Mouse (Mus musculus) urinary bladder, adult 2 months (tissue): ENCODE measurements around the gene Cpne6. TPM values are rescaled to one million over a fixed set of nuclear protein-coding genes. Genes with fewer than 3 reads are reported as not detected.

Source experiments
- DNase-seq: peaks from one replicate; pipeline ENCODE4 v3.0.0; 2022; ENCODE audit warnings: low spot score
- polyA plus RNA-seq: library from polyadenylated mRNA; depleted of rRNA; stranded (reverse); fragments of >200 nt; gene quantifications from 2 replicates; pipeline ENCODE4 v1.2.3, GENCODE M21; 2012; rRNA removed

Gene Cpne6
- polyA plus RNA-seq, 1 experiment, result 3.0 TPM

DNA sequence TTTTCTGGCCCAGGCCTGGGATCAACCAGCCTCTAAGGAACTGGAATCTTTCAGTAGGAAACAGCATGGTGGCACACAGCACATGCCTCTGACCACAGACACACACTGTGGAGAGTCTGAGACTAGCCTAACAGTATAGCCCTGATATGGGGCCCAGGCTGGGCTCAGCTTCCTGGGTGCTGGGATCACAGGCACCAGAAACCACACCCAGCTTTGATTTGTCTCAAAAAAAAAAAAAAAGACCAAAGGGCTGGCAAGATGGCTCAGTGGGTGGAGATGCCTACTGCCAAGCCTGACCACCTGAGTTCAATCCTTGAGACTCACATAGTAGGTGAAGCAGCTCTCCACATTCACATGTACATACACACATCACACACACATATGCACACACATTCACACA lies 44.4 kb downstream of the Cpne6 start:
- no peak for DNase-seq

- no peak for DNase-seq
Measured at GRCm38 (mm10) chr14:55555788-55556187, 45.5 kb downstream of the Cpne6 start.

- DNase-seq, result peak; percentile 56
Measured at GRCm38 (mm10) chr14:55557003-55557402, 46.8 kb downstream of the Cpne6 start.

- DNase-seq, result no peak
Measured at GRCm38 (mm10) chr14:55557587-55557986, 47.3 kb downstream of the Cpne6 start.

- no peak for DNase-seq
Measured at GRCm38 (mm10) chr14:55558740-55559448, 48.6 kb downstream of the Cpne6 start.

DNA sequence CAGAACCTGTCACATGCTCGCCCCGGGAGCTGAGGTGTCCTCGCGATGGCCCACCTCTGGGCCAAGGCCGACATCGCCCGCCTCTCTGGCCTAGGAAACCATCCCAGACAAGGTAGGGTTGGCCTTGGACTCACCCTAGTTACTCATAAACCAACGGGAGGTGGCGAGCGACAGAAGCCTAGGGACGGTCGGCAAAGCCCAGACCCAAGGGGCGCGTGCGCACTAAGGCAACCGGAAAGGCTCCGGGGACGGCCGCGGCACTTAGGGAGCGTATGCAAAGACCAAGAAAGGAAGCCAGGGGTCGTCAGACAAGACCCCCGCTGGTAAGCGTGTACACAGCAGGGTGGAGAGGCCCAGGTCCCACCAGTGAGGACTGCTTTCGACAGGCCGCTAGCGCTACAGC lies 49.6 kb downstream of the Cpne6 start, which contains the start of gene Dcaf11:
Dcaf11 (plus strand) TSS at position 208 of the 403 bp plus-strand sequence.
- peak; percentile 81 for DNase-seq

DNA sequence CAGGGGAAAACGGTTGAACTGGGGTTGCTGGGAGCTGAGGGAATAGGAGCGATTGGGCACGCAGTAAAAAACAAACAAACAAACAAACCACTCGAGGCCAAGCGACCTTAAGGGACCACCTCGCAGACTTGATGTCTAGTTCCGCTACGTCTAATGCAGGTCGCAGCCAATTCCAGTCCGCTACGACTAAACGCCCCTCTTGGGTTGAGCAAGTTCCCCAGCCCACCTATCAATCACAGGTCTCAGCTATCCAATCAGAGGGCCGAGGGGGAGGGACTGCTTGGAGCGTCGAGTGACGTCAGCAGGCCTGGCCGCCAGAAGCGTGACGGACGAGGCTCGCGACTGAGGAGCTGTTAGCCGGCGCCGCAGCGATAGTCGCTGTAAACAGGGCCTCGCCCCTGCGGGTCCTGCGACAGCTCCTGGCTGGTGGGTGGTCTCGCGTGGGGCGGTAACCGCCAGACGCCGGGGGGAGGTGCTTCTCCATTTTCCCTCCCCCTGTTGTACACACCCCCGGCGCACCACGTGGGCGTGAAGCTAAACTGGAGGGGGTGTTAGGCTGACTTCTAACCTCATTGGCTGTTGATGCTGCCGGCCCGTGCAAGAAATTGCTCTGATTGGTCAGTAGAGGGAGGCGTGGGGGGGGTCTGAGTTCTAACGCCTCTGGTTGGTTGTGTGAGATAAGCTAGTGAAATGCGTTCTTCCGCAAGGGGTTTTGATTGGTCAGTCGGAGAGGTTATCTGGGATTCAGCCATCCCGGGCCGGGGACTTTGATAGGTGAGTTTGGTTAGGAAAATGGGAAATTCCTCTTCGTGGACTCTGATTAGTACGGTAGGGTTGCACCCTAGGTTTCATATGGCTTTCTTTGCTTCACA lies 50.2 kb downstream of the Cpne6 start, which contains the start of gene A730061H03Rik:
A730061H03Rik (minus strand) TSS at position 205 of the 872 bp plus-strand sequence.
- peak; percentile 97 for DNase-seq

DNA sequence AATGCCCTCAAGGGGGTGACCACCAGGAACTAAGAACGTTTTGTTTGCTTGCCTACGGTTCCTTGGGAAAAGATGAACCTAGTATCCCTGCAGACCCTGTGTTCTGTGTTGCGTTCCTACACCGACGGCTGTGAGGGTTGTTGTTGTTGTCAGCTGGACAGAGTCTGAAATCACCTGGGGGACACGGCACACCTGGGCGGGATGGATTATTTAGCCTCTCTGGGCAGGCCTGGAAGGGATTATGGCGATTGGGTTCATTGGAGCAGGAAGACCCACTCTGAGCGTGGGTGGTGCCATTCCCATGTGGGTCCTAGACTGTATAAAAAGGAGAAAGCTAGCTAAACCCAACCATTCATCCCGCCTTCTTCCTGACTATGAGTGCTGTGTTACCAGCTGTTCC lies 51.6 kb downstream of the Cpne6 start:
- DNase-seq, result no peak

- no peak for DNase-seq
Measured at GRCm38 (mm10) chr14:55563249-55563648, 53.0 kb downstream of the Cpne6 start.

DNA sequence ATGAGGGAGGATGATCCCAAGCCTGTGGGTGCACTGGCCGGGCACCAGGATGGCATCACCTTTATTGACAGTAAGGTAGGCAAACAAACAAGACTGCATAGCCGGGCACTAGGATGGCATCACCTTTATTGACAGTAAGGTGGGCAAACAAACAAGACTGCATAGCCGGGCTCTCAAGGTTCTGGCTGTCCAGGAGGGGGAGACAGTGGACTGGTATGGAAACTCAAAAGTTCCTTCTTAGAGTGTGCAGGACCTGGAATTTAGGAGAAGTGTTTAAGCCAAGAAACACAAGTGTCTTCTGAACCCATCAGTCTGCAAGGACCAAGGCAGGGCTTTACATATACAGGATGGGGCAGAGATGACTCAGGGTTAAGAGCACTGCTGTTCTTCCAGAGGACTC lies 55.5 kb downstream of the Cpne6 start:
- DNase-seq, result no peak

Other genes with a start within 250 kb of the Cpne6 start
- 38.9 and 44.7 TPM in 2 replicates for gene Dhrs4, start 31.7 kb upstream of the Cpne6 start, polyA plus RNA-seq
- gene Carmil3, start 19.8 kb upstream of the Cpne6 start, polyA plus RNA-seq, result 2.5 and 2.6 TPM in 2 replicates
- gene Nrl, start 14.5 kb downstream of the Cpne6 start, polyA plus RNA-seq, result not detected in 2 replicates
- 44.7 and 52.2 TPM in 2 replicates for gene Pck2, start 29.8 kb downstream of the Cpne6 start, polyA plus RNA-seq
- 87.0 and 88.2 TPM in 2 replicates for gene Dcaf11, start 49.6 kb downstream of the Cpne6 start, polyA plus RNA-seq
- 0.55 and 1.1 TPM in 2 replicates for gene A730061H03Rik, start 50.0 kb downstream of the Cpne6 start, polyA plus RNA-seq
- 0.25 TPM in 1 of 2 replicates, not detected in the other for gene Fitm1, start 65.2 kb downstream of the Cpne6 start, polyA plus RNA-seq
- gene Psme1, start 67.7 kb downstream of the Cpne6 start, polyA plus RNA-seq, result 136 and 167 TPM in 2 replicates
- 19.3 and 21.2 TPM in 2 replicates for gene Emc9, start 74.9 kb downstream of the Cpne6 start, polyA plus RNA-seq
- 134 and 144 TPM in 2 replicates for gene Psme2, start 80.7 kb downstream of the Cpne6 start, polyA plus RNA-seq
- gene Rnf31, start 81.3 kb downstream of the Cpne6 start, polyA plus RNA-seq, result 15.7 and 20.4 TPM in 2 replicates
- gene Irf9, start 93.1 kb downstream of the Cpne6 start, polyA plus RNA-seq, result 29.5 and 35.1 TPM in 2 replicates
- 2.8 and 3.3 TPM in 2 replicates for gene Rec8, start 107.6 kb downstream of the Cpne6 start, polyA plus RNA-seq
- 79.9 and 83.8 TPM in 2 replicates for gene Ipo4, start 125.5 kb downstream of the Cpne6 start, polyA plus RNA-seq
- gene Gm49378, start 127.5 kb downstream of the Cpne6 start, polyA plus RNA-seq, result 0.89 and 1.7 TPM in 2 replicates
- 46.6 and 47.0 TPM in 2 replicates for gene Tm9sf1, start 133.4 kb downstream of the Cpne6 start, polyA plus RNA-seq
- gene Tssk4, start 139.7 kb downstream of the Cpne6 start, polyA plus RNA-seq, result 1.1 and 1.4 TPM in 2 replicates
- gene Mdp1, start 150.1 kb downstream of the Cpne6 start, polyA plus RNA-seq, result 37.0 and 42.4 TPM in 2 replicates
- 28.1 and 32.9 TPM in 2 replicates for gene Gmpr2, start 161.5 kb downstream of the Cpne6 start, polyA plus RNA-seq
- 250 and 278 TPM in 2 replicates for gene Nedd8, start 161.7 kb downstream of the Cpne6 start, polyA plus RNA-seq
- 19.2 and 22.9 TPM in 2 replicates for gene Tinf2, start 171.4 kb downstream of the Cpne6 start, polyA plus RNA-seq
- 1.1 and 1.4 TPM in 2 replicates for gene Tgm1, start 203.5 kb downstream of the Cpne6 start, polyA plus RNA-seq
- gene Rabggta, start 211.8 kb downstream of the Cpne6 start, polyA plus RNA-seq, result 25.9 and 34.6 TPM in 2 replicates
- gene Dhrs1, start 235.2 kb downstream of the Cpne6 start, polyA plus RNA-seq, result 75.5 and 83.1 TPM in 2 replicates
- 13.8 TPM in 2 replicates for gene Nop9, start 235.2 kb downstream of the Cpne6 start, polyA plus RNA-seq
- 0.18 and 0.25 TPM in 2 replicates for gene Cideb, start 248.0 kb downstream of the Cpne6 start, polyA plus RNA-seq